Mouse (Mus musculus): ENCODE measurements around the gene Csf2rb. TPM values are rescaled to one million over a fixed set of nuclear protein-coding genes. Genes with fewer than 3 reads are reported as not detected.
A peak's percentile ranks its signal among the peaks of the same experiment; 100 is the strongest.
"Not testable (repeated sequence)": the region's sequence is repeated elsewhere in the genome, so short reads cannot be mapped to it uniquely, and the experiment has no call there.

Csf2rb gene
- total and polyA plus RNA-seq, 3 experiments = 3.2 to 10.1 TPM; not detected in 1

- Histone ChIP-seq H3K27ac (ENCODE audit: control insufficient read depth, low read depth, low read length) (peak overlapping the region; percentile 1; the same call in 1 of the 2 replicates), H3K27me3 (ENCODE audit: control insufficient read depth in 1 of 2, insufficient read depth in 2 of 2, low read length in 2 of 2) (no peaks in the 10 kb centered on the region)
- TF ChIP-seq SIN3A (IDR thresholded peaks at IDR 0.05; ENCODE audit: low read length) (no peak), MAZ (IDR thresholded peaks at IDR 0.05; ENCODE audit: low read depth, low read length) (no peak), CTCF (IDR thresholded peaks at IDR 0.05 in 2 of 3, conservative IDR thresholded peaks at IDR 0.05 in 1 of 3; ENCODE audit: control insufficient read depth in 1 of 3, insufficient read depth in 1 of 3, low read depth in 2 of 3, low read length in 3 of 3, poor library complexity in 1 of 3, severe bottlenecking in 1 of 3) (no peak), E2F4 (IDR thresholded peaks at IDR 0.05; ENCODE audit: borderline replicate concordance, low read depth, low read length) (no peak), CHD1 (IDR thresholded peaks at IDR 0.05; ENCODE audit: low read depth, low read length) (no peak), MAFK (IDR thresholded peaks at IDR 0.05; ENCODE audit: borderline replicate concordance, low read depth, low read length) (no peak), ELF1 (IDR thresholded peaks at IDR 0.05; ENCODE audit: low read depth, low read length) (no peak), UBTF (IDR thresholded peaks at IDR 0.05; ENCODE audit: borderline replicate concordance, insufficient read depth, low read depth, low read length) (no peak), RAD21 (IDR thresholded peaks at IDR 0.05; ENCODE audit: low read depth, low read length) (no peak), TBP (IDR thresholded peaks at IDR 0.05; ENCODE audit: low read depth, low read length) (no peak), HCFC1 (IDR thresholded peaks at IDR 0.05; ENCODE audit: low read depth, low read length) (no peak), MXI1 (IDR thresholded peaks at IDR 0.05; ENCODE audit: low read depth, low read length) (no peak), EP300 (IDR thresholded peaks at IDR 0.05; ENCODE audit: low read depth in 1 of 2, low read length in 2 of 2) (no peak), POLR2AphosphoS5 (IDR thresholded peaks at IDR 0.05; ENCODE audit: borderline replicate concordance, low read depth, low read length) (no peak), POLR2AphosphoS2 (IDR thresholded peaks at IDR 0.05; ENCODE audit: low read length) (no peak), ZNF384 (IDR thresholded peaks at IDR 0.05; ENCODE audit: low read depth, low read length) (no peak), USF1 (IDR thresholded peaks at IDR 0.05; ENCODE audit: low read depth, low read length) (no peak), POLR2A (IDR thresholded peaks at IDR 0.05; ENCODE audit: control insufficient read depth in 1 of 2, insufficient read depth in 1 of 2, low read depth in 1 of 2, low read length in 2 of 2, poor library complexity in 1 of 2) (no peak), MAX (IDR thresholded peaks at IDR 0.05; ENCODE audit: low read length) (no peak)
These were observed 14.6 kb upstream of the Csf2rb start for GRCm38 (mm10) chr15:78310971-78311370.

GRCm38 (mm10) chr15:78312421-78313233 lies 12.9 kb upstream of the Csf2rb start:
- Histone ChIP-seq H3K27ac (ENCODE audit: control insufficient read depth, low read depth, low read length) (peak overlapping the region; percentile 81), H3K36me3 (ENCODE audit: control insufficient read depth in 1 of 2, insufficient read depth in 2 of 2, low read length in 2 of 2) (peaks cover 0 to 15% of the 10 kb centered on the region in 2 experiments; a peak in 2 of 4 replicates), H3K4me1 (ENCODE audit: control insufficient read depth in 1 of 2, insufficient read depth in 2 of 2, low read length in 2 of 2) (peaks cover 9 to 47% of the 10 kb centered on the region in 2 experiments)
- not testable (repeated sequence) for H3K9me3 ChIP-seq (replicated peaks; ENCODE audit: insufficient read depth, low read length); H3K4me3 ChIP-seq (ENCODE audit: control insufficient read depth in 1 of 2, insufficient read depth in 1 of 2, low read depth in 2 of 2, low read length in 2 of 2); H3K79me2 ChIP-seq (ENCODE audit: control insufficient read depth, insufficient read depth, low read length, poor library complexity); H3K27me3 ChIP-seq (ENCODE audit: control insufficient read depth in 1 of 2, insufficient read depth in 2 of 2, low read length in 2 of 2); H3K9ac ChIP-seq (ENCODE audit: control insufficient read depth, low read depth, low read length, poor library complexity, severe bottlenecking)
- DNase-seq (ENCODE audit: low read depth, low spot score) = peak; percentile 59
- TF ChIP-seq BHLHE40 (IDR thresholded peaks at IDR 0.05; ENCODE audit: borderline replicate concordance, low read depth, low read length) (0 out of 2 replicates have a peak, but pooled peaks have one; percentile 27), ETS1 (IDR thresholded peaks at IDR 0.05; ENCODE audit: low read depth, low read length) (peak; percentile 78), SIN3A (IDR thresholded peaks at IDR 0.05; ENCODE audit: low read length) (peak; percentile 29; the same call in 1 of the 2 replicates), TBP (IDR thresholded peaks at IDR 0.05; ENCODE audit: low read depth, low read length) (0 out of 2 replicates have a peak, but pooled peaks have one; percentile 33), TCF12 (IDR thresholded peaks at IDR 0.05; ENCODE audit: low read depth, low read length) (peak; percentile 95), MYB (IDR thresholded peaks at IDR 0.05; ENCODE audit: low read depth, low read length) (peak; percentile 58), ZMIZ1 (IDR thresholded peaks at IDR 0.05; ENCODE audit: low read depth, low read length) (0 out of 2 replicates have a peak, but pooled peaks have one; percentile 27), RCOR1 (IDR thresholded peaks at IDR 0.05; ENCODE audit: low read depth, low read length) (peak; percentile 93), EP300 (IDR thresholded peaks at IDR 0.05; ENCODE audit: low read depth in 1 of 2, low read length in 2 of 2) (peak; percentile 83 to 87), MAZ (IDR thresholded peaks at IDR 0.05; ENCODE audit: low read depth, low read length) (0 out of 2 replicates have a peak, but pooled peaks have one; percentile 29), TAL1 (IDR thresholded peaks at IDR 0.05; ENCODE audit: low read length) (peak; percentile 88), MEF2A (IDR thresholded peaks at IDR 0.05; ENCODE audit: extremely low read depth, insufficient replicate concordance, low read depth, low read length, poor library complexity, severe bottlenecking) (peak; percentile 75; the same call in 1 of the 2 replicates), GATA1 (IDR thresholded peaks at IDR 0.05; ENCODE audit: low read depth, low read length) (peak; percentile 83)

More at GRCm38 (mm10) chr15:78310971-78311370, 14.6 kb upstream of the Csf2rb start:
- Histone ChIP-seq H3K36me3 (ENCODE audit: control insufficient read depth in 1 of 2, insufficient read depth in 2 of 2, low read length in 2 of 2) (peaks cover 0 to 19% of the 10 kb centered on the region in 2 experiments; a peak in 2 of 4 replicates), H3K79me2 (ENCODE audit: control insufficient read depth, insufficient read depth, low read length, poor library complexity) (no peaks in the 10 kb centered on the region), H3K4me1 (ENCODE audit: control insufficient read depth in 1 of 2, insufficient read depth in 2 of 2, low read length in 2 of 2) (peaks cover 9 to 47% of the 10 kb centered on the region in 2 experiments), H3K4me3 (ENCODE audit: control insufficient read depth in 1 of 2, insufficient read depth in 1 of 2, low read depth in 2 of 2, low read length in 2 of 2) (no peak overlapping the region), H3K9ac (ENCODE audit: control insufficient read depth, low read depth, low read length, poor library complexity, severe bottlenecking) (no peak overlapping the region), H3K9me3 (replicated peaks; ENCODE audit: insufficient read depth, low read length) (no peaks in the 10 kb centered on the region)
- DNase-seq (ENCODE audit: low read depth, low spot score) = no peak

Measured in MEL (cell line).